Mouse (Mus musculus) heart, adult 10 weeks (tissue): Measurements from ENCODE around the gene Trim69. TPM values are rescaled to one million over a fixed set of nuclear protein-coding genes. Genes with fewer than 3 reads are reported as not detected.

ENCODE experiments used
- polyA plus RNA-seq: library from polyadenylated mRNA; stranded (reverse); fragments of 350-450 nt; fragmentation: Illumina TruSeq; extraction: RNeasy Lipid Tissue Mini Kit (QIAGEN cat#74804); gene quantifications from one replicate; pipeline ENCODE4 v1.2.3, GENCODE M21; 2014; ENCODE audit warnings: low read depth, low replicate concordance

Trim69 gene
- 0.26 TPM for polyA plus RNA-seq

DNA sequence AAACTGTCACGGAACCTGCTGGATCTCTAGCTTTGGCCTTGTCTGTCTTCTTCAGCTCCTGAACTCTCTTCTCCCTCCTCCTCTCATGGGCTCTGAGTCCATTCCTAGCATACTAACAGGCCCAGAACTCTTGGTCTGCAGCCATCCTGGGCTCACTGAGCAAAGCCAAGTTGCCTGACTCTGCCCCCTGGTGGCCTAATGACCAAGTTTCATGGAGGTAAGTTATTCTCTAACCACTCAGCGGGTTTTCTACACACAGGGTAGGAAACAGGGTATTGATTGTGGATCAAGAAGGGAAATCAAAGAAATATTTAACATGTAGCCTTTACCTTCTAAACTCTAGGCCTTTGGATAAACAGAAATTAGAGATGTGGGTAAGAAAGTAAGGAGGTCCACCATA is at the start of gene Trim69:
Gene Trim69 (plus strand): TSS at position 21 of the 400 bp plus-strand sequence.

DNA sequence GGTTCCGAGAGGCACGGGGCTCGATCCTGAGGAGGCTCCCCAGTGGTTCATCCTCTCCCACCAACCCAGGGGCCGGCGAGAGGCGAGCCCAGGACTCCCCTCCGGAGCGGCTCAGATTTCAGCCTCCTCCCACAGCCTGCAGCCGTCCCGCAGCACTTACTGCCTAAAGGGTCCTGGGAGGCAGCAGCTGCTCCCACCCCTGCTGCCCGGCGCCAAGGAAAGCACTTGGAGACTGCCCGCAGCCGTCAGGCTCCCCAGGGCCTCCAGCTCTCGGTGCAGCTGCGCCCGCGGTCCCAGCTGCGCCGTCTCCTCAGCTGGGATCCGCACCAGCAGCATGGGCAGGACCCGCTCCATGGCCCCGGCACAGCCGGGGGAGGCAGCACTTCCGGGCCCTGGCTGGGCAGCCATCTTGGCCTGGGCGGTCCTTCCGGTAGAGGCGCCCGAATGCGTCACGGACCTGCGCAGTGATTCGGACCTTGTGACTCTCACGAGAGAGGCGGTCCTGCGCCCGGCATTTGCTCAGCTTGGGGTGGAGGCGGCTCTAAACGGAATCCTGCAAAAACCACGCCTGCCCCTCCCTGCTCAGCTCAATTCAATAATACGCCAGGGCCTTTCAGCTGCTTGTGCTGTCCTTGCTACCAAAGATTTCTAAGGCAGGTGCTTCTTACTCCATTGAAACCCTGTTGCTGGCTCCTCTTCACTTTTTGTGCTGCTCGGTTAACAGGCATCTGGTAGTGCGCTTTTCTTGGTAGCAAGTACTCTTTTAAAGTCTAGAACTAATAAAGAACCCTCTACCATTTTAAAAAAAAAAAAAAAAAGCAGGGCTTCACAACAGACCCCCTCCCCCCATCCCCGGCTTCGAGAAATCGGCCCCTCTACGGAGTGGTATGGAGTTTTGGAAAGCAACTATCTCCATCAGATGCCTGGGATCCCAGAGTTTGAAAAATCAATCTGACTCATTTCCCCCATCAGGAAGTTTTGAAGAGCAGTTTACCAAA is 42.2 kb upstream of the Trim69 start, which contains the start of gene Spg11:
Gene Spg11 (minus strand): TSS at position 426 of the 998 bp plus-strand sequence.

DNA sequence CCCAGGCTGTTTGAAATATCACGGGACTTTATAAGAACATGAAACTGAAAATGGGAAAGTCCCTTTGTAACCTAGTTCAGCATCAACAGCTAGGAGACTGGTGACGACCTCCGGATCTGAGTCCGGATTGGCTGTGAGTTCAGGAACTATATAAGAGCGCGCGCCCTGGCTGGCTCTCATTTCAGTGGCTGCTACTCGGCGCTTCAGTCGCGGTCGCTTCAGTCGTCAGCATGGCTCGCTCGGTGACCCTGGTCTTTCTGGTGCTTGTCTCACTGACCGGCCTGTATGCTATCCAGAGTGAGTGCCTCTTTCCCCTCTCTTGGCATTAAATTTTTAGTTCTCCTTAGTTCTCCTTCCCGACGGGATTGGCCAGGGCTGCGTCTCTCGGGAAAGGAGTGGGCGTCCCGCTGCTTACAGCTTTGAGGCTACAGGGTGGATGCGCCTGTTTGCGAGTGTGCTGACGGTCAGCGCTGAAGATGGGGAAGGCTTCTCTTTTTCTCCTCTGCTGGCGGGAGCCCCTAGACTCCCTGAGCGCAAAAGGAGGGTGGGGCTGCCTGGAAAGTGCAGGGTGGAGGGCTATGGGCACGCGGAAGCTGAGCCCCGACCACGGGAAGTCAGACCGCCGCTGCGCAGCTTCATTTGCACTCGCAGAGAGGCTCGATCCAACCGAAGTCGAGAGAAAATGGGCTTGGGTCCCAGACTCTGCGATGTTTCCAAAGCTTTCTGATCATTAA is 12.8 kb upstream of the Trim69 start, which contains the start of gene B2m:
Gene B2m (plus strand): TSS at position 179 of the 734 bp plus-strand sequence.

DNA sequence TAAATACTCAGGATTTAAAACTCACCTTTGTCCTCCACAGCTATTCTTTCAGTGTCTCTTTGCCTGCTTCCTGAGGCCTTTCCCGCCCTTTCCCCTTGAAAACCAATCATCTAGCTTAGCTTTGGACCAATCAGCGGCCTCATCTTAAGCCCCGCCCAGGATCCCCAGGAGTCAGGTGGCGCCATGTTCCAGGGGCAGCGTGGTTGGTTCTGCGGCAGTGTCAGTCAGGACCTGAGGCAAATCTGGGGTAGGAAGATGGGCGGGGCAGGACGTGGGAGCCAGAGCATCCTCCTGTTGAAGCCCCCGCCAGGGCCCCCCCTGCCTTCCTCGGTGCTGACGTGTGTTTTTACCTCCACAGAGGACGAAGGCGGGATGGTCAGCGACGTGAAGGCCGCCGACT is 25.6 kb downstream of the Trim69 start, which contains the start of the genes Patl2 and Terb2:
Gene Patl2 (minus strand): TSS at position 84 of the 400 bp plus-strand sequence.
Gene Terb2 (plus strand): TSS at position 167 of the 400 bp plus-strand sequence.

Other genes starting within 250 kb of the Trim69 start
- gene Ctdspl2, start 204.7 kb upstream of the Trim69 start, polyA plus RNA-seq = 9.7 TPM
- gene Mageb3, start 204.6 kb upstream of the Trim69 start, polyA plus RNA-seq = not detected
- gene Eif3j1, start 132.2 kb upstream of the Trim69 start, polyA plus RNA-seq = 36.9 TPM
- 7.4 TPM for gene Spg11, start 42.3 kb upstream of the Trim69 start, polyA plus RNA-seq
- gene B2m, start 13.0 kb upstream of the Trim69 start, polyA plus RNA-seq = 461 TPM
- not detected for gene Patl2, start 25.5 kb downstream of the Trim69 start, polyA plus RNA-seq
- gene Terb2, start 25.6 kb downstream of the Trim69 start, polyA plus RNA-seq = not detected
- gene Sord, start 74.0 kb downstream of the Trim69 start, polyA plus RNA-seq = 186 TPM
- gene Duox2, start 137.7 kb downstream of the Trim69 start, polyA plus RNA-seq = 0.42 TPM
- not detected for gene Duoxa2, start 138.2 kb downstream of the Trim69 start, polyA plus RNA-seq
- 0.63 TPM for gene Duoxa1, start 153.0 kb downstream of the Trim69 start, polyA plus RNA-seq
- 0.29 TPM for gene Duox1, start 155.0 kb downstream of the Trim69 start, polyA plus RNA-seq
- 3.1 TPM for gene Shf, start 208.5 kb downstream of the Trim69 start, polyA plus RNA-seq